Mouse (Mus musculus): ENCODE data around the gene Dnajc3. TPM values are rescaled to one million over a fixed set of nuclear protein-coding genes. Genes with fewer than 3 reads are reported as not detected.

The Dnajc3 gene
- 10 to 100 TPM; 25.3 to 26.2 TPM for total RNA-seq (2021)

- DNase-seq (ENCODE audit: extremely low spot score in 1 of 2, low spot score in 2 of 2) = peak; percentile 100
- intact Hi-C loops (cut with DNase I) = loop anchor here (1.0 kb wide), 1 partner anchor 15 kb away; no protein-coding TSS in a partner anchor
These were observed at the start of gene Dnajc3 for GRCm38 (mm10) chr14:118937533-118938492. Dnajc3 (plus strand) TSS chr14:118937976.

- peak in 1 of 2 experiments; percentile 64 for DNase-seq (ENCODE audit: extremely low spot score in 1 of 2, low spot score in 2 of 2)
- intact Hi-C loops (cut with DNase I) = no loop called here
These were observed 47.7 kb upstream of the Dnajc3 start for GRCm38 (mm10) chr14:118890101-118890500.

GRCm38 (mm10) chr14:118895228-118895627 is 42.5 kb upstream of the Dnajc3 start:
- intact Hi-C loops (cut with DNase I) = no loop called here
- no peak for DNase-seq (ENCODE audit: extremely low spot score in 1 of 2, low spot score in 2 of 2)

- intact Hi-C loops (cut with DNase I) = no loop called here
- DNase-seq (ENCODE audit: extremely low spot score in 1 of 2, low spot score in 2 of 2) = no peak
These were observed 42.1 kb upstream of the Dnajc3 start for GRCm38 (mm10) chr14:118895655-118896054.

GRCm38 (mm10) chr14:118899940-118900339 is 37.8 kb upstream of the Dnajc3 start:
- no peak for DNase-seq (ENCODE audit: extremely low spot score in 1 of 2, low spot score in 2 of 2)
- intact Hi-C loops (cut with DNase I) = loop anchor here (5.0 kb wide), 1 partner anchor 78 kb away; no protein-coding TSS in a partner anchor

GRCm38 (mm10) chr14:118900911-118901310 is 36.9 kb upstream of the Dnajc3 start:
- intact Hi-C loops (cut with DNase I) = loop anchor here (5.0 kb wide), 1 partner anchor 79 kb away; no protein-coding TSS in a partner anchor
- no peak for DNase-seq (ENCODE audit: extremely low spot score in 1 of 2, low spot score in 2 of 2)

- intact Hi-C loops (cut with DNase I) = loop anchor here (5.0 kb wide), 1 partner anchor 81 kb away; no protein-coding TSS in a partner anchor
These were observed 34.4 kb upstream of the Dnajc3 start for GRCm38 (mm10) chr14:118903397-118903796.

GRCm38 (mm10) chr14:118903867-118904562 is 33.8 kb upstream of the Dnajc3 start:
- intact Hi-C loops (cut with DNase I) = loop anchor here (5.0 kb wide), 1 partner anchor 82 kb away; no protein-coding TSS in a partner anchor
- DNase-seq (ENCODE audit: extremely low spot score in 1 of 2, low spot score in 2 of 2) = no peak

More at GRCm38 (mm10) chr14:118903397-118903796, 34.4 kb upstream of the Dnajc3 start:
- no peak for DNase-seq (ENCODE audit: extremely low spot score in 1 of 2, low spot score in 2 of 2)

GRCm38 (mm10) chr14:118907592-118907991 is 30.2 kb upstream of the Dnajc3 start:
- DNase-seq (ENCODE audit: extremely low spot score in 1 of 2, low spot score in 2 of 2) = no peak
- intact Hi-C loops (cut with DNase I) = no loop called here

GRCm38 (mm10) chr14:118909872-118910271 is 27.9 kb upstream of the Dnajc3 start:
- intact Hi-C loops (cut with DNase I) = loop anchor here (5.0 kb wide), 1 partner anchor 83 kb away; no protein-coding TSS in a partner anchor
- DNase-seq (ENCODE audit: extremely low spot score in 1 of 2, low spot score in 2 of 2) = no peak

GRCm38 (mm10) chr14:118910332-118911222 is 27.2 kb upstream of the Dnajc3 start:
- DNase-seq (ENCODE audit: extremely low spot score in 1 of 2, low spot score in 2 of 2) = peak; percentile 67 to 82
- intact Hi-C loops (cut with DNase I) = loop anchor here (5.0 kb wide), 1 partner anchor 83 kb away; no protein-coding TSS in a partner anchor

GRCm38 (mm10) chr14:118911521-118911920 is 26.3 kb upstream of the Dnajc3 start:
- intact Hi-C loops (cut with DNase I) = loop anchor here (5.0 kb wide), 1 partner anchor 84 kb away; no protein-coding TSS in a partner anchor

GRCm38 (mm10) chr14:118913651-118914050 is 24.1 kb upstream of the Dnajc3 start:
- no peak for DNase-seq (ENCODE audit: extremely low spot score in 1 of 2, low spot score in 2 of 2)
- intact Hi-C loops (cut with DNase I) = loop anchor here (5.0 kb wide), 1 partner anchor 86 kb away; no protein-coding TSS in a partner anchor

More at GRCm38 (mm10) chr14:118911521-118911920, 26.3 kb upstream of the Dnajc3 start:
- DNase-seq (ENCODE audit: extremely low spot score in 1 of 2, low spot score in 2 of 2) = no peak

- intact Hi-C loops (cut with DNase I) = no loop called here
These were observed 18.8 kb upstream of the Dnajc3 start for GRCm38 (mm10) chr14:118919025-118919424.

GRCm38 (mm10) chr14:118920654-118921053 is 17.1 kb upstream of the Dnajc3 start:
- intact Hi-C loops (cut with DNase I) = no loop called here

More at GRCm38 (mm10) chr14:118919025-118919424, 18.8 kb upstream of the Dnajc3 start:
- DNase-seq (ENCODE audit: extremely low spot score in 1 of 2, low spot score in 2 of 2) = no peak

GRCm38 (mm10) chr14:118922251-118922650 is 15.5 kb upstream of the Dnajc3 start:
- intact Hi-C loops (cut with DNase I) = no loop called here
- no peak for DNase-seq (ENCODE audit: extremely low spot score in 1 of 2, low spot score in 2 of 2)

More at GRCm38 (mm10) chr14:118920654-118921053, 17.1 kb upstream of the Dnajc3 start:
- no peak for DNase-seq (ENCODE audit: extremely low spot score in 1 of 2, low spot score in 2 of 2)

GRCm38 (mm10) chr14:118922667-118923184 is 15.1 kb upstream of the Dnajc3 start:
- intact Hi-C loops (cut with DNase I) = loop anchor here (1.0 kb wide), 1 partner anchor 15 kb away; the partner anchor contains the start of gene Dnajc3
- DNase-seq (ENCODE audit: extremely low spot score in 1 of 2, low spot score in 2 of 2) = peak in 1 of 2 experiments; percentile 57

Data from left cerebral cortex, postnatal 10 days (tissue).